Mouse (Mus musculus): ENCODE results near the gene Pip4k2a.

GRCm38 (mm10) chr2:18930318-18931060, 67.4 kb downstream of the Pip4k2a start:
- no peak for TF ChIP-seq CTCF (IDR thresholded peaks at IDR 0.05; ENCODE audit: low read depth)
- no peak for TF ChIP-seq EP300 (IDR thresholded peaks at IDR 0.05; ENCODE audit: low read depth)

Data from liver, embryonic 14.5 days (tissue).